Mouse (Mus musculus): Measurements from ENCODE around the gene 9130019O22Rik.
A peak's percentile ranks its signal among the peaks of the same experiment; 100 is the strongest.
"Not testable (repeated sequence)": the region's sequence is repeated elsewhere in the genome, so short reads cannot be mapped to it uniquely, and the experiment has no call there.

Gene 9130019O22Rik

DNA sequence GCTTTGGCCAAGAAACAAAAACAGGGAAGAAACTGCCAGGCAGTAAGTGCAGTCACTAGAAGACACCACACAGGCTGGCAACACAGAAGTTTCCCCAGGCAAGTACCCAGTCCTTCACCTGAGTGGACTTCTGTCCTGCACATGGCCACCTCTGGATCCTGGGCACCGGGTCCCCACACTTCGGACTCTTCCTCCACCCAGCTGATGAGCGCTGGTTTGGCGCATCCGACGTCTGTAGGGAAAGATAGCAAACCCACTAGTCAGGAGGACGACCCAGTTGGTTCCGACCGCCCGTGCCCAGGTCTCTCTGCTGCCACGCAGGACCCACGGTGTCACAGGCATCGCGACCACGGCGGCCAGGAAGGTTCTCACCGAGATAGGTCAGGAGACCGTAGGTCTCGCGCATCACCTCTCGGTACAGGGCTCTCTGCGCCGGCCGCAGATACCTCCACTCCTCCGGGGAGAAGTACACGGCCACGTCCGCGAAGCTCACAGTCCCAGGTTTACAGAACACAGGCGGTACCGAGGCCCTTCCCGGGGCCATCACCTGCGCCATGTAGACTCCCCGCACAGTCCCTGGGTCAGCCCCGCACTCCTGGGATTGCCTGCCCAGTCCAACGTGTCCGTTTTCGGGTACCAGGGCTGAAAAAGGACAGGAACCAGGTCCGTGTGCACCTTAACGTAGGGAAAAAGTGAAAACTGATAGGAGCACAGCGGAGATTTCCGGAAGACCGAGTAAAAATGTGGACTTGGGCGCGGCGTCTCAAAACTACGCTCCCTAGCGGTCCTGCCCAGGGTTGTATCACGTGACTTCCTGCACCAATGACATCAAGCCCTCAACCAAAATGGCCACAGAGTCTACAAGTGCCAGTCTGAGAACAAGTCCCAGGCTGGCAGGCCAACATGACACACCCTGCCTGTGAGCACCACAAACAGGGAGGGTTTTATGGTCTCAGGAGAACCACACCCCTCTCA lies 11.4 kb downstream of the 9130019O22Rik start, which contains the start of gene Zfp747:
TSS of gene Zfp747 (minus strand) at position 780 of the 975 bp plus-strand sequence.
- DNase-seq, result peak; percentile 95 to 97

DNA sequence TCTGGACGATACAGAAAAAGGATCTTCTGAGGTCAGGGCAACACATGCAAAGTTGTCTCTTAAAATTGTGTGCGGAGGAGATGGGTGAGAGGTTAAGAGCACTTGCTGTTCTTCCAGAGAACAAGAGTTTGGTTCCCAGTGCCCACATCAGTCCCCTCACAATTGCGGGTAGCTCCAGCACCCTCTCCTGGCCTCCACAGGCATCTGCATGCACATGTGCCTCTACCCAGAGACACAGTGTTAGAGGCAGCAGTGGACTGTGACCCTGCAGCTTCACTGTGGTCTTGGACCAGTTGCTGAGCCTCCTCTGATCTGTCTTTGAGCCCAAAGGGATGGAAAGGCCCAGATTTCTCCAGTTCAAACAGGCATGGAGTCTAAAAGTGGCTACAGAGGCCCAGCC lies 15.1 kb downstream of the 9130019O22Rik start:
- DNase-seq, result not testable (repeated sequence)

DNA sequence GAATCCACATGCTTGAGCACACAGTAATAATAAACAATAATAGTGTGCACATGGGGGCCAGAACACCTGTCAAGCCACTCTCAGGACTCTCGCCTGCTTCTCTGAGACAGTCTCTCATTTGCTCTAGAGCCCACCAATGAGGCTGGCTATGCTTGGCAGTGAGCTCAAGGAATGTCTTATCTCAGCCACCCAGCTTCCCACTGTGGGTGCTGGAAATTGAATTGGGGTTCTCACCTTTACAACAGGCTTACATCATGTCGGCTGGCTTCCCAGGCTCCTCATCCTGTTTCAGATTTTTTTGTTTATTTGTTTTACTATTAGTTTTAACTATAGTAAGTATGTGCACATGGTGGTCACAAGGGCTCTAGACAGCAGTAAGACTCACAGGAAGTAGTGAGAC lies 15.8 kb downstream of the 9130019O22Rik start:
- no peak for DNase-seq

DNA sequence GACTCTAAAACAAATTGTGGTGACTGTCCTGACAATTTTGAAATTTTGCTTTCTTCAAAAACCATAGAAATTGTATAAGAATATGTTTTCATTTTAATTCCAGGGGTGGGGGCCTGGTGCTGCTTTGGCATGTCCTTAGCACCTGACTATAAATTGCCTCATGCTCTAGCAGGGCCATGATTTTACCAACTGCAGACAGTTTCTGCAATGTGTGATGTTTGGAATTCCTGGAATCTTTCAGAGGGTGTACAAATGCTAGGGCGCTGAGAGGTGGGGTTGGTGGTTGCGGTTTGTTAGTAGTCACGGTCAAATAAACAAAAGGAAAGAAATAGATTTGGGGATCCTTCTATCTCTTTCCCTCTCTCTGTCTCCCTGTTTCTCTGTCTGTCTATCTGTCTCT lies 20.7 kb downstream of the 9130019O22Rik start:
- no peak for DNase-seq

DNA sequence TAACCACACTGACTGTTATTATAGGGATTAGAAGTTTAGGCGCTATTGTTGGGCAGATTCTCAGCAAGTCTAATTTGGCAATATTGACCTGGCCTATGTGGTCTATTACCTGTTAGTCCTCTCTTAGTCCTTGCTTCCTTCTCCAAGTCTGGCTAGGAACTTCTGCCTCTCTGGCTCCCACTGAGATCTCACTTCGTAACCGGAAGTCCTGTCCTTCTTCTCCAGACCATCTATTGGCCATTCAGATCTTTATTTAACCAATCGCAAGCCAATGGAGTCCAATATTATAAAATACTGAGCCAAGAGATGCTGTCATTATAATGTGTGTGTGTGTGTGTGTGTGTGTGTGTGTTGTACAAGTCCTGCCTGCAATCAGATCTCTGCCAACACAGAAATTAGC lies 22.8 kb downstream of the 9130019O22Rik start:
- no peak for DNase-seq

DNA sequence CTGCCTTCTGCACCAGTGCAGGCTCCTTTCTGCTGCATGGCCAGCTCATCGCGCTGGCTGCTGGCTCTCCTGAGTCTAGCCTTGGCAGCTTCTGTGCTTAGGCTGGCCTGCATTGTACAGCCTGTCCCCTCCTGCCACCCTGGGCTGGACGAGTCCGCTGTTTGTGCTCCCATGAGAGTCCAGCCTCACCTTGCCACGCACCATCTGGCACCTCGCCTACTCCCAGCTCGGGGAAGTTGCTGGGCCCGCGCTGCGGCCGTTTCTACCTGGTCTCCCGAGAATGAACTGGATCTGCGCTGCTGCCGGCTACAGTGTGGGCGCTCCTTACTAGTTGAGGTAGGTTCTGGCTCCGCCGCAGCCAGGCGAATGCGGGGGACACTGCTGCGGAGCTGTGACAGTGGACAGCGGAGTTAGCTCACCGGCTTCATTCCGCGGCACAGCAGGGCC lies 23.5 kb downstream of the 9130019O22Rik start:
- peak; percentile 73 for DNase-seq

DNA sequence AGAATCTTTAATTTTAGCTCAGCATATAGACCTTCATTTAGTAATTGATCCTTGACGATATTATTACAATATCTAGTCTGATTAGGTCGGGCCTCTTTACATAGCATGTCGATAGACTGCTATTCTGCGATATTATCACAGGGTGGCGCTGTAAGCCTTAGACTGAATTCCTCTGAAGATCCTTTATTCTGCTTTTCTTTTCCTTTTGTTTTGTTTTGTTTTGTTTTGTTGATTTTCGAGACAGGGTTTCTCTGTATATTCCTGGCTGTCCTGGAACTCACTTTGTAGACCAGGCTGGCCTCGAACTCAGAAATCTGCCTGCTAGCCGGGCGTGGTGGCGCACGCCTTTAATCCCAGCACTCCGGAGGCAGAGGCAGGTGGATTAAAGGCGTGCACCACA lies 24.5 kb downstream of the 9130019O22Rik start:
- DNase-seq, result peak; percentile 31 to 59

DNA sequence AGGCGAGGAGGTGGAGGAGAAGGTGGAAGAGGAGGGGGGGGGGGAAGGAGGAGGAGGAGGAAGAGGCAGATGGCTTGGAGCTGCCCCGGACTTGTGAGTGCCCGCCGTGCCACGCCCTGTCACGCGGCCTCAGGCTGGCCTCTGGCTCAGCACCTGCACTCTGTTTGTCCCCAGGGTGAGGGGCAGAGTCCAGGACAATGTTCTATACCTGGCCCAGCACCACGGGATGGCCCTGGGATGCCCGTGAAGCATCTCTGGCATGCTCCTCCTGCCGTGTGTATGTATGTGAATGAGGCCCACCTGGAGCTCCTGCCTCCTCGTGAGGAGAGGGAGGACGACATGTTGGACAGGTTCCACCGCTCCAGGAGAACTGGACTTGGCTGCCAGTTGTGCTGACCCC lies 25.5 kb downstream of the 9130019O22Rik start:
- DNase-seq, result peak in 1 of 2 experiments; percentile 34

DNA sequence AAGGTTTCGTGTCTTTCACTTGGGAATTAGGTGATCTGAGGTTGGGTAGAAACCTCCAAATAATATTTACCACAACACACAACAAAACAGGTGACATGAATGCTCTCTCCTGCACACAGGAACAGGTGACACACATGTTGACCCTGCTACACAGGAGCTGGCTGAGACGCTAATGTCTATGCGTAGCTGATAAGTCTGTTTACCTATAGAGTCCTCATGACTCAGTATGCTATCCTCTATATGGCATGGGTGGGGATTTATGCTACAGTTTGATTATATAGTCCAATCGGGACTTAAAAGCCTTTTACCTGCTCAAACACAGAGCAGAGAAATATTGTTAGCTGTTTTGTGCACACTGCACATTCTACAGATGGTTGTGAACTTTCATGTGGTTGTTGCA lies 26.7 kb downstream of the 9130019O22Rik start:
- DNase-seq, result no peak

DNA sequence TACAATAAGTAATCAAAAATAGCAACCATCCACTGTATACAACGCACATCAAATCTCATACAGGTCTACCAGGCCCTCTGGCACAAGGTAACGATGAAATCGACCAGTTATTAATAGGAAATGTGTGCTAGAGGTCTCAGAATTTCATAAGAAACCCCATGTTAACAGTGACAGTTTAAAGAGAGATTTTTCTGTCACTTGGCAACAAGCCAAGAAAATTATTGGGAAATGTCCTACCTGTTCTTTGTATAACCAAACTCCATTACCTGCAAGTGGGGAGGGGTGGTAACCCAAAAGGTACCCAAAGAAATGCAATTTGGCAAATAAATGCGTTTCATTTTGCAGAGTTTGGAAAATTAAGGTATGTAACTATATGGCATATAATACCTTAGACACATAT lies 28.5 kb downstream of the 9130019O22Rik start:
- DNase-seq, result no peak

DNA sequence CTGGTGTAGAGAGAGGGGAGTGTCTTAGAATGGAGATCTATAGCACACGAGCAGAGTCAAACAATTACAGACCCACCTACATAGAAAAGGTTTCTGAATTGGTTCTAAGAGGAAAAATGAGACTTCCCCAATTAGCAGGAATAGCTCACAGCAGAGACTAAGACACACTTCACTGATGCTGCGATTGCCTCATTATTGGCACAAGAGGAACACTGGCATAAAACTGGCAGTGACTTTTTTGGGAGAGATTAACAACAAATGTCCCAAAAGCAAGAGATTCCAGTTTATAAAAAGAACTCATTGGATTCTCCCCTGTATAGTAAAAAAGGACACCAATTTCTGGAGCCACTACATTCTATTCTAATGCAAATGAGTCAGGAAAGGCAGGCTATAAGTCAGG lies 29.1 kb downstream of the 9130019O22Rik start:
- DNase-seq, result no peak

DNA sequence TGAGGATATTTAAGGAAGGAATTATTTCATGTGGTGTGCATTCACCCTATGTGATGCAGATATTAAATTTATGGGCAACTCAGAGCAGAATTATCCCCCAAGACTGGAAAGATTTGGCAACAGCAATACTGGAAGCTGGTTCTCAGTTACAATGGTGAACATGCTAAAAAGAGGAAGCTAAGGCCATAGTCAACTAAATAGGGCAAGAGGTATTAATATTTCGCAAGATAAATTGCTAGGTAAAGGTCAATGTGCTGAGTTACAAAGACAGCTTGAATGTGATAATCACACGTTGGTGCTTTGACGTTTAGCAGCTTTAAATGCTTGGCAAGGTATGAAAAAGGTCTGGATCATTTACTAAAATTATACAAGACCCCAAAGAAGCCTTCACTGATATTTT lies 31.2 kb downstream of the 9130019O22Rik start:
- DNase-seq, result no peak

DNA sequence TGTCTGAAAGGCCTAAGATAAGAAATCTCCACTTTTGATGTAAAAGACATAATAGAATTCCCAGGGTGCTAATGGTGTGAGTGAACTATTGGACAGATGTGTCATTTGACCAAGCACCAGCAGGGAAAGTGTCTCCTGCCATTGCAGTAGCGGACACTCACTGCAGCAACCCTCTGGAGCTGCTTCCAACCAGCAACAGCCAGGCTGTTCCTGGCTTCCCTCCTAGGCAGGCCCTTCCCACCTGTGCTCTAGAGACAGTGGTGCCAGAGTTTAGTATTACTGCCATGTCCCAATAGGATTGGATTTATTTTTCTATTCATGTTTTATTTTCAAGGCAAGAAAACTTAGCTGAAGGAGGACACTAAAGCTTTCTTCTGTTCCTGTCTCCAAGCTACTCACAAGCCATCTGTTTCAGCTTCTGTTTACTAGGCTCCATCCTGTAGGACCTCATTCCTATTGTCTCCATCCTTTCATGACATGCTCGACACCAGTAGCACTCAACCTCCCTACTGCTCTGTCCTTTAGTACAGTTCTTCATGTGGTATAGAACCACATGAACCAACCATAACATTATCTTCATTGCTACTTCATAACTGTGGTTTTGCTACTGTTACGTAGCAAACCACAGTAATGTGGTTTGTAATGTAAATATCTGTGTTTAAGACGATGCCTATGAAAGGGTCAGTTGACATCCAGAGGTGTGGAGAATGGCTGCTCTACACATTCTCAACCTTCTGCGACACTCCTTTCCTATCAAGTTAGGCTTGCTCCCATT lies 35.5 kb downstream of the 9130019O22Rik start:
- DNase-seq, result no peak

DNA sequence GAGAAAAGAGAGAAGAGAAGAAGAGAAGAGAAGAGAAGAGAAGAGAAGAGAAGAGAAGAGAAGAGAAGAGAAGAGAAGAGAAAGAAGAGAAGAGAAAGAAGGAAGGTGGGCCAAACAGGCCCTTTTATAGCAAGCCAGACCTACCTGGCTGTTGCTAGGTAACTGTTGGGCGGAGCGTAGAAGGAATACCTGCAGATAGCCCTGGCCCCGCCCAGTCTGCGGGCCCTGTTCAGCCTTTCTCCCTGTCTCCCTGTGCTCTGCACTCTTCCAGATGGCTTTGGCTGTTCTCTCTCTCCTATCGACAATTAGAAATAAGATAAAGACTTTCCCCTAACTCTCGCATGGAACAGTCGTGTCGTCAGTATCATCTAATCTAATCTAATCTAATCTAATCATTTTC lies 40.3 kb downstream of the 9130019O22Rik start:
- peak; percentile 30 to 34 for DNase-seq

DNA sequence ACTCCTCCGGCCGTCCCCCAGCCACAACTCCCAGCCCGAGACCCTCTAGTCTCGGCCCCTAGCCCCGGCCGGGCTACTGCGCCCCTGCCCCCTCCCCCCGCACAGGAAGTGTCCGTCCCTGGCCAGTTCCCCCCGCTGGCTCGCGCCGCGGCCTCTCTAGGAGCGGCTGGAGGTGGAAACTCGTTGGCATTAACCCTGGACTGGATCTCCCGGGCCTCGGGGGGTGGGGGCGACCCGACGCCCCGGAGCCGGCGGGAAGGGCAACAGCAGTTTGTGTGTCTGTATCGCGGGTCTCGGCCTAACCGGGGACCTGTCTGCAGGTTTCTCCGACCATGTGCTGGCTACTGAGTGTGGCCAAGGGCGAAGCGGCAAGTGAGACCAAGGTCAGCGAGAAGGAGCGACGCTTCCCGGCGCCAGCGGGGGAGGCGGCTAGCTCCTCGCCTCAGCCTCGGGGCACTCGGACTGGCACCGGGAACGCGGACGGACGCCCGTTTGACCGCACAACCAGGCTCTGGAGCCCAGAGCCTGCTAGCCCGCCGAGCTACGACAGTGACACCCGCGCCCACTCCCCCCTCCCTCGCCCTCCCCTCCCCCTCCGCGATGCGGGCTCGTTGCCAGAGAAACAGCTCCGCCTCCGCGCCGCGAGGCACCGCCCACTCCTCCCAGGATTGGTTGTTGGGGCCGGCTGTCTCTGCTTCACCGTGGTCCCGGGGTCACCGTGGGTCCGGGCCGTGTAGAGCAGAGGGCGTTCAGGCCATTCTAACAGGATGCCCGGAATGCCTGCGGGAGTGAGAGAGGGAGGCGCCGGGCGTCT lies 41.2 kb downstream of the 9130019O22Rik start, which contains the start of gene Zfp768:
TSS of gene Zfp768 (minus strand) at position 78 of the 814 bp plus-strand sequence.
- DNase-seq, result peak; percentile 98 to 99

DNA sequence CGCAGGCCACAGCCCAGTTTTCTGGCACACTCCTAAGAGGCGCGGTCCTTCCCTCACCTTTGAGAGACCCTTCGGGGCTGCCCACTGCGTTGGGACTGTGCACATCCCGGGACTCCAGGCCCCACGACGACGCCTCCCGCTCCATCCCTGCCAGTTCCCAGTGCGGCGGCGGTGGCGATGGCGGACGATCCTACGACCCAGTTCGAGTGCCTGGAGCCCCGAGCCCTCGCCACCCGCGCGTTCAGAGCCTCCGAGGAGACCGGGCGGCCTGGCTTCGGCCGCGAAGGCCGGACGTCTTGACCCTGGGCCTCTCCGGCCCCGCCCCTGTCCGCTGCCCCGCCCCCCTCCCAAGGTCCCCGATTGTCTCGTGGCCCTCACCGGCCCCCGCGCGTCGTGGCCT lies 41.9 kb downstream of the 9130019O22Rik start:
- DNase-seq, result no peak

DNA sequence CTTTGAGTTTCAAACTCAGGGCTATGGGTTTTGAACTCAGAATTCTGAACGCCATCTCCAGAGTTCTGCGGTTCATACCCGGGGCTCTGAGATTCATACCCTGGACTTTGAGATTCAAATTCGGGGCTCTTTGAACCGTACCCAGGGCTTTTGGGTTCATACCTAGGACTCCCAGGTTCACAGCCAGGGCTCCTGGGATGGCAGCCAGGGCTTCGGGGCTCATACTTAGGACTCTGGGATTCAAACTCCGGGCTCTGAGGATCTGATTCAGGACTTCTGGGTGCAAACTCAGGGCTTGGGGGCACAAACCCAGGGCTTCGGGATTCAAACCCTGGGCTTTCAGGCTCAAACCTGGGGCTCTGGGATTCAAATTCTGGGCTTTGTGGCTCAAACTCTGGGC lies 42.6 kb downstream of the 9130019O22Rik start:
- DNase-seq, result peak; percentile 20 to 40

DNA sequence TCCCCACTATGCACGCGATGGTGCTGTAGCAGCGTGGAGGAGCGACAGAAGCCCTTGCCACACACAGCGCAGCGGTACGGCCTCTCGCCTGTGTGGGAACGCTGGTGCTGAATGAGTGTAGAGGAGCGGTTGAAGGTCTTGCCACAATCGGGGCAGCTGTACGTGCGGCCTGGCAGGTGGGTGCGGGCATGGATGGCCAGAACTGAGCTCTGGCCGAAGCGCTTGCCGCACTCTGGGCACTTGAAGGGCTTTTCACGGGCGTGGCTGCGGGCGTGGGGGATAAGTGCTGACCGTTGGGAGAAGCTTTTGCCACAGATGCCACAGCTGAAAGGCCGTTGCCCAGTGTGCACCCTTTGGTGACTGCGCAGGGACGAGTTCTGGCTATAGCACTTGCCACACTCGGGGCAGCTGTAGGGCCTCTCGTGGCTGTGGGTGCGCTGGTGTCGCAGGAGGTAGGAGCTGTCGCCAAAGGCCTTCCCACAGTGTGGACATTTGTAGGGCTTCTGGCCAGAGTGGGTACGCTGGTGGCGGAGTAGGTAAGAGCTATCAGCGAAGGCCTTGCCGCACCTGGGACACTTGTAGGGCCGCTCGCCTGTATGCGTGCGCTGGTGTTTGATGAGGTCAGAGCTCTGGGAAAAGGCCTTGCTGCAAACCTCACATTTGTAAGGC lies 43.5 kb downstream of the 9130019O22Rik start:
- DNase-seq, result no peak

DNA sequence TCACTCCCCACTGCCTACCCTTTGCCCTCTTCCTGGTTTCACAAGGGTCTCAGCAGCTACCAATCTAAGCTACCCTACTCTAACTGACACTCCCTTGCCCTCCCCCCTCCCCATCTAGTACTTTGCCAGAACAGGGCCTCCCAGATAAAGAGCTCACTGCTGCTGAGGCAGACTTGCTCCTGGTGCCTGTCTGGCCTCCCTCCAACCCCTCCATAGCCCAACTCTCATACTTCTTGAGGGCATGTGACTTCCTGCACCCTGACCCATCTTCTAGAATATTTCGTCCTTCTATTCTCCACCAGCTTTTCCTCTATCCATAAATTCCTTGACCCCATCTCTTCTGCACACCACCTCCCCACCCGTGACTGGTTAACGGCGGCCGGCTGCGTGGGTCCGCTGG lies 44.1 kb downstream of the 9130019O22Rik start:
- DNase-seq, result no peak

DNA sequence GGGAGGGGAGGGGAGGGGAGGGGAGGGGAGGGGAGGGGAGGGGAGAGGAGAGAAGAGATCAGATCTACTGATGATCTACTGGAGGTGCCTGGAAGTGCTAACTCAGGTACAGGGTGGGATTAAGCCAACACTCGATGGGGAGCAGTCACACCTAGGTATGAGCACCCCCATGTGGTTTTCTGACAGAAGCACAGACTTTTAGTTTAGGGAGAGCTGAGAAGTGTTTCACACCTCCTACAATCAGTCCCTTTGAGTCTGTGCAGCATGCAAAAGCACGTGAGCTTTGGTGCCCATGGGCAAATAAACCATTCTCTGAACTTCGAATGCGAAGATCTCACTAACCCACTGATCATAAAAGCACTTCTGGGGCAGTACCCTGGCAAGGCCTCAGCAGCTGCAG lies 44.6 kb downstream of the 9130019O22Rik start:
- DNase-seq, result peak in 1 of 2 experiments; percentile 29

DNA sequence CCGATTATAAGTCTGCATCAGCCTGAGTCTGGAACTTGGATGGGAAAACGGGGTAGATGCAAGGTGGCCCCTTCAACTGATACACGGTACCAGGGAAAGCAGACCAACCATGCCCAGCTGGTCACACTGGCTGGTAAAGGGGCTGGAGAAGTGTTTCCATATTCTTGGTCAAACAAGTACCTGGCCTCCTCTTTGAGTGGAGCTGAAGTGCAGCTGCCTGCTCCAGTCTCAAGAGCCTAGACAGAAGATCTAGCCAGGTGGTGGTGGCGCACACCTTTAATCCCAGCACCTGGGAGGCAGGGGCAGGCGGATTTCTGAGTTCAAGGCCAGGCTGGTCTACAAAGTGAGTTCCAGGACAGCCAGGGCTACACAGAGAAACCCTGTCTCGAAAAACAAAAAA lies 45.1 kb downstream of the 9130019O22Rik start:
- DNase-seq, result not testable (repeated sequence)

DNA sequence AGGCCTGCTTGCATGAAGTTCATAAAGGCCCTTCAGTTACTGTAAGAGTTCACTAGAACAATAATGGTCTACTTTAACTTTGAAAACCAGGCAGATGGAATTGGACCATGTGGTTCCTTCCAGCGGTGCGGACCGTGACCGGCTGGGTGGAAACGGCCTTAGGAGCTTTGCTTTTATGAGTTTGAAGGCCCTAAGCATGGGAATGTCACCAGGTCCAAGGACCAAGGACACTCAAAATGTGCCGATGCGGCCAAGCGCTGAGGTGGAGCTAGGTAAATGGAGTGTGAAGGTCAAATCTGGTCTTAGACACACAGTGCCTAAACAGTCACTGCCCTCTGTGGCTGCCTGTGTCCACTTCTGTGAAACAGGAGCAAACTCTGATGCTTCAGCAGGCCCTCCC lies 45.6 kb downstream of the 9130019O22Rik start:
- no peak for DNase-seq
